Mouse (Mus musculus) embryonic fibroblast, embryonic 13.5 days (primary cell): ENCODE results near the gene Cntnap1. TPM values are rescaled to one million over a fixed set of nuclear protein-coding genes. Genes with fewer than 3 reads are reported as not detected.
"Not testable (repeated sequence)": the region's sequence is repeated elsewhere in the genome, so short reads cannot be mapped to it uniquely, and the experiment has no call there.

Source experiments
- H3K27ac ChIP-seq: 2 replicates; pipeline ENCODE4 v1.5.1; 2012; ENCODE audit warnings: low read length, control low read depth, inconsistent platforms; ENCODE audit not compliant: insufficient read depth
- H3K4me1 ChIP-seq: 2 replicates; pipeline ENCODE4 v1.6.1; 2011; ENCODE audit warnings: low read length; ENCODE audit not compliant: control insufficient read depth, insufficient read depth
- H3K4me3 ChIP-seq: 2 replicates; pipeline ENCODE4 v1.5.1; 2011; ENCODE audit warnings: mild to moderate bottlenecking, control low read depth, low read length; ENCODE audit not compliant: insufficient read depth
- CTCF ChIP-seq: IDR thresholded peaks from 2 replicates; pipeline ENCODE4 v1.5.1; 2011; ENCODE audit warnings: mild to moderate bottlenecking, control low read depth, low read length, moderate library complexity, borderline replicate concordance; ENCODE audit not compliant: insufficient read depth
- POLR2A ChIP-seq: IDR thresholded peaks from 2 replicates; pipeline ENCODE4 v1.6.1; 2011; ENCODE audit warnings: low read depth, mild to moderate bottlenecking, control low read depth, low read length, moderate library complexity
- polyA plus RNA-seq: library from polyadenylated mRNA; stranded (reverse); fragments of >200 nt; gene quantifications from 2 replicates; pipeline ENCODE4 v1.2.4, GENCODE M21; 2011; ENCODE audit warnings: low read depth; ENCODE audit not compliant: missing spikeins, insufficient read length

The Cntnap1 gene
- polyA plus RNA-seq = 3.0 TPM in 2 replicates

DNA sequence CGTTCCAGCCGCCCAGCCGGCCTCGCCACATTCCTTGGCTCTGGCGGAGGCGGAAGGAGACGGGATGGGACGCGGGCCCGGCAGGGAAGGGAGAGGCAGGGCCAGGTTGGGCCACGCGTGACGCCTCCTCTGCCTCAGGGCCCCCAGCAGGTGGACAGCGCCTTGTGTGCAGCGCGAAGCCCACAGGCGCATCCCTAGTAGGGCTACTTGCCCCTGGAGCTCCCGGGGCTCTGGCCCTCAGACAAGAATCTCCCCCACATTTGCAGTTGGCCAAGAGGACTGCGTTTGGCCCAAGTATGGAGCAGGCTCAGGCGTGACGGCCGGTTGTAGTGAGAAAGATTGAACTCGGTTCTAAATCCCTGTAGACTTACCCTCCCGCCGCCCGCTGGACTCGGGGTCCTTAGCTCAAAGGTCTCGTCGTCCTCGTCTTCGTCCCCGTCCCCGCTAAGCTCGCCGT lies at the start of gene Cntnap1:
Cntnap1 (plus strand) TSS at position 170 of the 457 bp plus-strand sequence.
- Histone ChIP-seq H3K4me3 (peak within 1 kb of the TSS; percentile 71), H3K4me1 (peaks cover 7% of the 10 kb centered on the region), H3K27ac (peak within 1 kb of the TSS; percentile 74)
- no peak; the same call in 1 of the 2 replicates for TF ChIP-seq POLR2A
- no peak for TF ChIP-seq CTCF

DNA sequence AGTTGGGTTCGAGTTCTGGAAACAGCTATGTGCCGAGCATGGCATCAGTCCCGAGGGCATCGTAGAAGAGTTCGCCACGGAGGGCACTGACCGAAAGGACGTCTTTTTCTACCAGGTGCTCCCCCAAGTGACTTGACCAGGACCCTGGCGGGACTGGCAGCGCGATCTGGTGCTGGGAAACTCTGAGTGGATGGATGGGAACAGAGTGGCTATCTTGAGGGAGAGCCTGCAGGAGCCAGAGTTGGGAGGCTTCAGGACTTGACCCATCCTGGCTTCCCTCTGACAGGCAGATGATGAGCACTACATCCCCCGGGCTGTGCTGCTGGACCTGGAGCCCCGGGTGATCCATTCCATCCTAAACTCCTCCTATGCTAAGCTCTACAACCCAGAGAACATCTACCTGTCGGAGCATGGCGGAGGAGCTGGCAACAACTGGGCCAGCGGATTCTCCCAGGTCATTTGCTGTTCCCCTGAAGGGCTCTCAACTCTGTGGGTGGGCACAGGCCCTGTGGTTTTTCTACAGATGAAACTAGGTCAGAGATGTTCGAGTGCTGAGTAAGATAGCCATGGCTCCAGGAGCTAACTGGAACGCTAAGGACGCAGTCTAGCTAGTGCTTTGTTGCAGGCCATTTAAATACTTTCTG lies 49.7 kb upstream of the Cntnap1 start:
- Histone ChIP-seq H3K4me1 (0 out of 2 replicates have a peak, but pooled peaks cover 2% of the 10 kb centered on the region), H3K4me3 (peak overlapping the region; percentile 64), H3K27ac (peak overlapping the region; percentile 54)
- TF ChIP-seq POLR2A (no peak), CTCF (no peak)

- not testable (repeated sequence) for H3K27ac ChIP-seq, H3K4me1 ChIP-seq, H3K4me3 ChIP-seq
Observed at GRCm38 (mm10) chr11:101124494-101124893, 45.8 kb upstream of the Cntnap1 start.

- H3K27ac ChIP-seq, H3K4me3 ChIP-seq: not testable (repeated sequence)
Observed at GRCm38 (mm10) chr11:101125008-101125407, 45.3 kb upstream of the Cntnap1 start.

GRCm38 (mm10) chr11:101127075-101127474 lies 43.2 kb upstream of the Cntnap1 start:
- no peak overlapping the region for H3K4me3 ChIP-seq
- H3K4me1 ChIP-seq = no peaks in the 10 kb centered on the region
- no peak overlapping the region for H3K27ac ChIP-seq
- TF ChIP-seq CTCF = no peak
- TF ChIP-seq POLR2A = no peak

More at GRCm38 (mm10) chr11:101125008-101125407, 45.3 kb upstream of the Cntnap1 start:
- H3K4me1 ChIP-seq = not testable (repeated sequence)

- Histone ChIP-seq H3K4me1 (no peaks in the 10 kb centered on the region), H3K27ac (no peak overlapping the region), H3K4me3 (no peak overlapping the region)
- no peak for TF ChIP-seq CTCF
- no peak for TF ChIP-seq POLR2A
Observed at GRCm38 (mm10) chr11:101128996-101129577, 41.2 kb upstream of the Cntnap1 start.

GRCm38 (mm10) chr11:101130056-101130756 lies 40.1 kb upstream of the Cntnap1 start:
- Histone ChIP-seq H3K4me1 (no peaks in the 10 kb centered on the region), H3K27ac (no peak overlapping the region), H3K4me3 (no peak overlapping the region)
- TF ChIP-seq CTCF = no peak
- TF ChIP-seq POLR2A = no peak

DNA sequence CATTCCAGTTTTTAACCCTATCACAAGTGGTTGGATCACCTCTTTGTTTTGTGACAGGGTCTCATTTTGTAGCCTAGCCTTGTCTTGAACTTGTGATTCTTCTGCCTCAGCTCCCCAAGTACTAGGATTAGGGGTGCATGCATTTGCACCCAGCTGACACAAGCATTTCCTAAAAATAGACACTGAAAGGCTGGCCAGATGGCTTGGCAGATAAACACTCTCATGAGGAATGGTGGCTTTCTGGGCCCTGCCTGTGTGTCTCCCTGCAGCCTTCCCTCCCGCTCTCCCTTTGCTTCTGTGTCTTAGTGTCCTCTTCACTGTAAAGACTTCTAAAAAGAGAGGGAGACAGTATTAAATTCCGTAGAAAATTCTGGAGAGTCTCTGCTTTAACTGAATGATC lies 39.1 kb upstream of the Cntnap1 start:
- H3K4me3 ChIP-seq = no peak overlapping the region
- H3K4me1 ChIP-seq = no peaks in the 10 kb centered on the region
- TF ChIP-seq CTCF = no peak
- TF ChIP-seq POLR2A = no peak
- no peak overlapping the region for H3K27ac ChIP-seq

DNA sequence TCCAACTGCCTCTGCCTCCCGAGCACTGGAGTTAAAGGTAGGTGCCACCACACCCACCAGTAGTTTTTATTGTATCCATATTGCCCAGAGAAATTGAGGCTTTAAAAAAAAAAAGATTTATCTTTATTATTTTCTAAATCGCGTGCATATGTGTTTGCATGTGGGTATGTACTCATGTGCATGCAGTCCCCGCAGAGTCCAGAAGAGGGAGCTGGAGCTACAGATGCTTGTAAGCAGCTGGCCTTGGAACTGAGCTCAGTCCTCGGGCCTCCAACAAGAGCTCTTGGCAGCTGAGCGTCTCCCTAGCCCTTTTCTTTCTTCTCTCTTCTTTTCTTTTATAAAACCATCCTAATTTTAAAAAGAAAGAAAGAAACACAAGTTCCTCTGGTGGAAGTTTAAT lies 38.6 kb upstream of the Cntnap1 start:
- TF ChIP-seq CTCF (no peak), POLR2A (no peak)
- no peak overlapping the region for H3K4me3 ChIP-seq
- H3K27ac ChIP-seq = no peak overlapping the region

GRCm38 (mm10) chr11:101133037-101133436 lies 37.3 kb upstream of the Cntnap1 start:
- no peaks in the 10 kb centered on the region for H3K4me1 ChIP-seq

More for the DNA sequence above, 38.6 kb upstream of the Cntnap1 start:
- no peaks in the 10 kb centered on the region for H3K4me1 ChIP-seq

More at GRCm38 (mm10) chr11:101133037-101133436, 37.3 kb upstream of the Cntnap1 start:
- Histone ChIP-seq H3K4me3 (no peak overlapping the region), H3K27ac (no peak overlapping the region)
- no peak for TF ChIP-seq CTCF
- no peak for TF ChIP-seq POLR2A
